Mouse (Mus musculus): ENCODE measurements at regions not wholly inside any gene's neighbourhood (a gene's known extent, or its start where the extent isn't known, plus 50 kb on each side); places are given as distances from the start of the nearest gene placed in this dataset.

GRCm38 (mm10) chr15:56047832-56048231 lies 1429.6 kb downstream of the Slc22a22 start:
- no peak for ATAC-seq (replicated peaks; ENCODE audit: poor library complexity, severe bottlenecking)

GRCm38 (mm10) chr15:56046679-56047532 lies 1430.5 kb downstream of the Slc22a22 start:
- peak; percentile 98 for ATAC-seq (replicated peaks; ENCODE audit: poor library complexity, severe bottlenecking)

GRCm38 (mm10) chr15:56045510-56046245 lies 1431.7 kb downstream of the Slc22a22 start:
- ATAC-seq (replicated peaks; ENCODE audit: poor library complexity, severe bottlenecking) = no peak

- ATAC-seq (replicated peaks; ENCODE audit: poor library complexity, severe bottlenecking) = no peak
Measured at GRCm38 (mm10) chr15:56043282-56043681, 1434.1 kb downstream of the Slc22a22 start.

GRCm38 (mm10) chr15:56042449-56042848 lies 1435.0 kb downstream of the Slc22a22 start:
- no peak for ATAC-seq (replicated peaks; ENCODE audit: poor library complexity, severe bottlenecking)

GRCm38 (mm10) chr15:56030007-56030406 lies 1447.4 kb downstream of the Slc22a22 start:
- ATAC-seq (replicated peaks; ENCODE audit: poor library complexity, severe bottlenecking) = no peak

GRCm38 (mm10) chr15:56027197-56027818 lies 1450.1 kb downstream of the Slc22a22 start:
- ATAC-seq (replicated peaks; ENCODE audit: poor library complexity, severe bottlenecking) = no peak

GRCm38 (mm10) chr15:56024705-56025104 lies 1452.7 kb downstream of the Slc22a22 start:
- ATAC-seq (replicated peaks; ENCODE audit: poor library complexity, severe bottlenecking) = no peak

GRCm38 (mm10) chr15:56023862-56024484 lies 1453.5 kb downstream of the Slc22a22 start:
- ATAC-seq (replicated peaks; ENCODE audit: poor library complexity, severe bottlenecking) = no peak

GRCm38 (mm10) chr15:56022315-56022714 lies 1455.1 kb downstream of the Slc22a22 start:
- no peak for ATAC-seq (replicated peaks; ENCODE audit: poor library complexity, severe bottlenecking)

- ATAC-seq (replicated peaks; ENCODE audit: poor library complexity, severe bottlenecking) = no peak
Measured at GRCm38 (mm10) chr15:56018141-56018540, 1459.3 kb downstream of the Slc22a22 start.

GRCm38 (mm10) chr15:56017561-56017960 lies 1459.9 kb downstream of the Slc22a22 start:
- ATAC-seq (replicated peaks; ENCODE audit: poor library complexity, severe bottlenecking) = no peak

GRCm38 (mm10) chr15:56016070-56016469 lies 1461.4 kb downstream of the Slc22a22 start:
- ATAC-seq (replicated peaks; ENCODE audit: poor library complexity, severe bottlenecking) = no peak

GRCm38 (mm10) chr15:56014059-56014620 lies 1463.3 kb downstream of the Slc22a22 start:
- ATAC-seq (replicated peaks; ENCODE audit: poor library complexity, severe bottlenecking) = no peak

GRCm38 (mm10) chr15:56008603-56009174 lies 1468.7 kb downstream of the Slc22a22 start:
- ATAC-seq (replicated peaks; ENCODE audit: poor library complexity, severe bottlenecking) = no peak

- ATAC-seq (replicated peaks; ENCODE audit: poor library complexity, severe bottlenecking) = no peak
Measured at GRCm38 (mm10) chr15:56007376-56007775, 1470.0 kb downstream of the Slc22a22 start.

- no peak for ATAC-seq (replicated peaks; ENCODE audit: poor library complexity, severe bottlenecking)
Measured at GRCm38 (mm10) chr15:56005361-56005760, 1472.1 kb downstream of the Slc22a22 start.

GRCm38 (mm10) chr15:56003921-56004320 lies 1473.5 kb downstream of the Slc22a22 start:
- no peak for ATAC-seq (replicated peaks; ENCODE audit: poor library complexity, severe bottlenecking)

- peak; percentile 53 for ATAC-seq (replicated peaks; ENCODE audit: poor library complexity, severe bottlenecking)
Measured at GRCm38 (mm10) chr15:55999605-56000004, 1477.8 kb downstream of the Slc22a22 start.

GRCm38 (mm10) chr15:55997977-55998376 lies 1479.4 kb downstream of the Slc22a22 start:
- ATAC-seq (replicated peaks; ENCODE audit: poor library complexity, severe bottlenecking) = peak; percentile 39
